Mouse (Mus musculus) erythroblast, embryonic 14.5 days (primary cell): ENCODE data around the gene Mfsd8.

Source experiments
- GATA1 ChIP-seq: IDR thresholded peaks from 2 replicates; pipeline ENCODE4 v1.6.1; 2012; ENCODE audit warnings: low read length, inconsistent platforms, mixed read lengths
- TAL1 ChIP-seq: IDR thresholded peaks from 3 replicates; pipeline ENCODE4 v1.6.1; 2012; ENCODE audit warnings: low read length, inconsistent platforms, mixed read lengths

- TF ChIP-seq TAL1, result no peak
- TF ChIP-seq GATA1, result no peak
These were observed 46.3 kb downstream of the Mfsd8 start for GRCm38 (mm10) chr3:40800373-40800823.
